Mouse (Mus musculus) CD4-positive helper T cell, adult 2 months (primary cell): ENCODE measurements at regions not wholly inside any gene's neighbourhood (a gene's known extent, or its start where the extent isn't known, plus 50 kb on each side); places are given as distances from the start of the nearest gene placed in this dataset.
"Not testable (repeated sequence)": the region's sequence is repeated elsewhere in the genome, so short reads cannot be mapped to it uniquely, and the experiment has no call there.

ENCODE experiments used
- DNase-seq: peaks from one replicate; pipeline ENCODE4 v3.0.0-alpha.2; 2012; ENCODE audit warnings: low read depth, missing footprints, low spot score

GRCm38 (mm10) chr5:134046086-134046485 lies 53.4 kb upstream of the Castor2 start:
- DNase-seq = no peak

- DNase-seq = not testable (repeated sequence)
Measured at GRCm38 (mm10) chr5:134042938-134043337, 56.6 kb upstream of the Castor2 start.

- DNase-seq = no peak
Measured at GRCm38 (mm10) chr5:134027316-134027966, 72.1 kb upstream of the Castor2 start.

GRCm38 (mm10) chr5:134019651-134020432 lies 79.7 kb upstream of the Castor2 start:
- DNase-seq = no peak

GRCm38 (mm10) chr5:134014257-134015163 lies 85.0 kb upstream of the Castor2 start:
- no peak for DNase-seq

- DNase-seq = no peak
Measured at GRCm38 (mm10) chr5:134013206-134013605, 86.3 kb upstream of the Castor2 start.

GRCm38 (mm10) chr5:134009843-134010242 lies 89.7 kb upstream of the Castor2 start:
- DNase-seq = no peak

- no peak for DNase-seq
Measured at GRCm38 (mm10) chr5:134007127-134007771, 92.3 kb upstream of the Castor2 start.

GRCm38 (mm10) chr5:134006470-134007126 lies 92.9 kb upstream of the Castor2 start:
- DNase-seq = peak; percentile 33

GRCm38 (mm10) chr5:134006001-134006400 lies 93.5 kb upstream of the Castor2 start:
- no peak for DNase-seq

- DNase-seq = no peak
Measured at GRCm38 (mm10) chr5:134000100-134000499, 99.4 kb upstream of the Castor2 start.

- DNase-seq = no peak
Measured at GRCm38 (mm10) chr5:133999698-134000097, 99.8 kb upstream of the Castor2 start.

GRCm38 (mm10) chr5:133991994-133992393 lies 107.5 kb upstream of the Castor2 start:
- DNase-seq = no peak

GRCm38 (mm10) chr5:133991556-133991955 lies 108.0 kb upstream of the Castor2 start:
- DNase-seq = no peak

- no peak for DNase-seq
Measured at GRCm38 (mm10) chr5:133983249-133983966, 116.1 kb upstream of the Castor2 start.

GRCm38 (mm10) chr5:133970421-133970914 lies 129.0 kb upstream of the Castor2 start:
- no peak for DNase-seq

- DNase-seq = no peak
Measured at GRCm38 (mm10) chr5:133963301-133963700, 136.2 kb upstream of the Castor2 start.

GRCm38 (mm10) chr5:133940841-133941240 lies 158.7 kb upstream of the Castor2 start:
- no peak for DNase-seq

GRCm38 (mm10) chr5:133940030-133940429 lies 159.5 kb upstream of the Castor2 start:
- no peak for DNase-seq
